9 mouse cellular contexts compared by ENCODE assay signal in the genomic region with DNA sequence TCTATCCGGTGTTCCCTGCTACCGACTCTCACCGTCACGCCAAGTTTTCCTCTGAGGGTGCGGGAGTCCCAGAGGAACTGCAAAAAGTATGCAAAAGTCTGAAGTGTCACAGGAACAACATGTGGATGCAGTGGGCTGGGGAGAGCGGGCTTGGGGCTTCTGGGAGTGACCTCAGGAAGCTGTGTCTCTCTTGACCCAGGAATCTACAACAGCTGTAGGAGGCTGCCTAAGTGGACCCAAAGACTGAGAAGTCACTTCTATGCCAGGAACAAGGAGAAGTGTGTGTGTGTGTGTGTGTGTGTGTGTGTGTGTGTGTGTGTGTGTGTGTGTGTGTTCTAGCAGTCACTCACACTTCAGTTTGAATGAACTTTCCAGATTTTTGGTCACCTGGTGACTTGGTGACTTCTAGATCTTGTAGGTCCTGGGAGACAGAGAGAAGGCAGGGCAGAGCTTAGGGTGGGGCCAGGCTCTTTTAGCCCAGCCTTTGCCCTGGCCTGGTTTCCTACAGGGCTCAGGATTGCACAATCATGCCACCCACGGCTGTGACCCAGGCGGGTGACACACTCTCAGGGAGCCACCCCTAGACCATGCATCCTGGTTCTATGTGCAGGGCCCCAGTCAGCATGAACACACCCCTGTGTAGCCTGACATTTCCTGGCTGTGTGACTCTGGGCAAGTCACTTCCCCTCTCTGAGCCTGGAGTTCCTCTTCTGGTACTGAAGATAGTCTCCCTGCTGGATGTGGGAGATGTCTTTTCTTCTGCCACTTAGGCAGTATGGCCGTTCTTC.
DNase-seq lines count a peak whose midpoint lies in the region; ATAC-seq lines count a peak whose summit lies in the region.
"Had no signal": no experiment of that assay in that cellular context is flagged by ENCODE, and none has a peak within 500 bp of the region (broad histone marks: within the 10 kb centered on the region; RNA-seq: fewer than 3 reads in every experiment).

No protein-coding gene starts in this region.

- H3K9me3 ChIP-seq in kidney, embryonic 15.5 days (replicated peaks): no peaks in the 10 kb centered on the region

- intact Hi-C loops in left cerebral cortex, postnatal 10 days (cut with DNase I): no loop called here

- WGBS in kidney, embryonic 15.5 days: 90% methylated on average over 9 of the region's 9 CpGs

- no peak overlapping the region for H3K4me2 ChIP-seq in kidney, embryonic 15.5 days

- H3K4me1 ChIP-seq in kidney, embryonic 15.5 days: peaks cover 51% of the 10 kb centered on the region

- no peak overlapping the region for H3K4me3 ChIP-seq in kidney, embryonic 15.5 days (replicated peaks)
- H3K4me3 ChIP-seq: erythroblast, embryonic 14.5 days had no signal

- H3K36me3 ChIP-seq in kidney, embryonic 15.5 days: no peaks in the 10 kb centered on the region

- H3K9ac ChIP-seq in kidney, embryonic 15.5 days: no peak overlapping the region

- H3K27ac ChIP-seq in kidney, embryonic 15.5 days: no peak overlapping the region

- ATAC-seq in kidney, embryonic 15.5 days (replicated peaks; ENCODE audit: low FRiP score): no peak

- no peaks in the 10 kb centered on the region for H3K27me3 ChIP-seq in kidney, embryonic 15.5 days

- peak; percentile 46 for DNase-seq in kidney, adult 11 months
- peak; percentile 75 for DNase-seq in adrenal gland, postnatal 25 days
- peak; percentile 56 to 63 for DNase-seq in kidney, postnatal 36 days
- DNase-seq in monocyte, adult 2 months (ENCODE audit: low read depth in 1 of 2, low spot score in 2 of 2): peak; percentile 90 to 93
- no peak for DNase-seq in left cerebral cortex, adult 11 months (ENCODE audit: low spot score)
- DNase-seq in cerebellum, postnatal 4 days (ENCODE audit: low spot score in 2 of 2): no peak
- DNase-seq in left cerebral cortex, postnatal 10 days (ENCODE audit: extremely low spot score in 1 of 2, low spot score in 2 of 2): no peak

Comparison
In these comparisons a context has a peak if more than half of its experiments do, and no peak if none do; other contexts are left out.
1. DNase-seq: peak in kidney, adult 11 months (single experiment), adrenal gland, postnatal 25 days (single experiment), kidney, postnatal 36 days (2 of 2) and monocyte, adult 2 months (2 of 2); none in left cerebral cortex, adult 11 months (single experiment), cerebellum, postnatal 4 days (0 of 2) and left cerebral cortex, postnatal 10 days (0 of 2).